Mouse (Mus musculus) lung, adult 2 months (tissue): ENCODE measurements around the gene Tlk2. TPM values are rescaled to one million over a fixed set of nuclear protein-coding genes. Genes with fewer than 3 reads are reported as not detected.

Experiments
- DNase-seq: peaks from one replicate; pipeline ENCODE4 v3.0.0; 2022
- H3K4me1 ChIP-seq: fragments of 200-500 bp; 2 replicates; pipeline ENCODE4 v1.6.1; 2011; ENCODE audit warnings: low read length; ENCODE audit not compliant: control insufficient read depth, insufficient read depth
- H3K4me3 ChIP-seq: fragments of 200-500 bp; replicated peaks from 2 replicates; pipeline ENCODE3; 2011; ENCODE audit warnings: low read depth, mild to moderate bottlenecking, control low read depth, low read length; ENCODE audit errors: extremely low read depth
- CTCF ChIP-seq: fragments of 200-500 bp; IDR thresholded peaks from 2 replicates; pipeline ENCODE4 v1.5.1; 2011; ENCODE audit warnings: mild to moderate bottlenecking, low read length, control low read depth; ENCODE audit not compliant: insufficient read depth
- POLR2A ChIP-seq: fragments of 200-500 bp; IDR thresholded peaks from 2 replicates; pipeline ENCODE4 v1.6.1; 2011; ENCODE audit warnings: low read depth, mild to moderate bottlenecking, control low read depth, low read length, borderline replicate concordance; ENCODE audit errors: extremely low read depth
- WGBS: fragments of 180-500 bp; shearing (Covaris S2); methylation state at CpG from one replicate; pipeline ENCODE4 v1.1.7; 2018; 5-methylcytosine and 5-hydroxymethylcytosine counted together
- polyA plus RNA-seq: library from polyadenylated mRNA; depleted of rRNA; stranded (reverse); fragments of >200 nt; gene quantifications from 2 replicates; pipeline ENCODE4 v1.2.3, GENCODE M21; 2012; rRNA removed

The Tlk2 gene
- polyA plus RNA-seq, 1 experiment, result 13.5 TPM

DNA sequence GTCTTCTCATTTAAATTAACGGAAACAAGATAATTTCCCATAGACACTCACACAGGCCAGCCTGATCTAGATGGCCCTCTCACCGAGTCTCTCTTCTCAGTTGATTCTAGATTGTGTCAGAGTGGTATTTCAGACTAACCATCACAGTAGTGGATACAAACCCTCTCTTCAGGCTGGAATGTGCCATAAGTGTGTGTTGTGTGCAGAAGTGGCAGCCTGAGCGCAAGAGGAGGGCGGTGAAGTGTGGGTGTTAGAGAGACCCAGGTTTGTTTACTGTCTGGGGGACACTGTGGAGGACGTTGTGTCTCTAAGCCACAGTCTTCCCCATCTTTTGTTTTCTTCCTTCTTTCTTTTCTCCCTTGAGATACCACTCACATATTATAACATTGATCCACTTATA, 144.9 kb downstream of the Tlk2 start:
- TF ChIP-seq POLR2A, result no peak
- TF ChIP-seq CTCF, result no peak
- WGBS, result 62% methylated on average over 5 of the region's 5 CpGs
- DNase-seq, result peak; percentile 34
- no peak overlapping the region for H3K4me3 ChIP-seq
- no peaks in the 10 kb centered on the region for H3K4me1 ChIP-seq

DNA sequence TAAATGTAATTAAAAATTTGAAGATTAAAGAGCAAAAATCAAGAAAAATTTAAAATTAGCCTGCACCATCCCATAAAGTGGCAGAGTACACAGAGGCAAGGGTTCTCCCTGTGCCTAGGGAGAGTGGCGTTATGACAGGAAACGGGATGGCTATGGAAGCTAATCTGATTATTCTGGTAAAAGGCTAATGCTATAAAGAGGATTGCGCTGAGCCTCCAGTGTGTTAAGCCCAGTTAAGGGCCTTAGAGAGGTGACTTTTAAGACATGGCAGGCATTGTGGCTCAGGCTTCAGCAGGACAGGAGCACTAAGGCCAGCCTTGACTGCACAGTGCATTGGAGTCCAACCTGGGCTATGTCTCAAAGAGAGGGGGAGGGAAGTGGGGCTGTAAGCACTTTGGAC, 148.5 kb downstream of the Tlk2 start:
- DNase-seq, result no peak
- no peak overlapping the region for H3K4me3 ChIP-seq
- no peaks in the 10 kb centered on the region for H3K4me1 ChIP-seq
- WGBS, result 87% methylated on average over 3 of the region's 3 CpGs
- no peak for TF ChIP-seq POLR2A
- TF ChIP-seq CTCF, result no peak

DNA sequence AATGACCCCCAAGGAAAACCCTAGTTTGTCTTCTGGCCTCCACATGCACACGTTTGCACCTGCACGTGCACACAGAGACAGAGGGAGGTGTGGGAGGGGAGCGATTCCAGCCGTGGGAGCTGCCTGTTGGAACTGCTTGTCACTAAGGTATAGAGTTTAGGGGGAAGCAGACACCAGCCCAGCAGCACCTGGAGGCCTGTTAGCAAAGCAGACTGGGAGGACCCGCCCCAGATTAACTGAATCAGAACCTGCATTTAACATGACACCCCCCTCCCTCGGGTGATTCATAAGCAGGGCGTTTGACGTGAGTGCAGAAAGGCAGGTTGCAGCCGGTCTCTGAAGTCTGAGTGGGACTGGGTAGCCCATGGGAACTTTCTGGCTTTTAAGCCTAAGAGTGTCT, 151.4 kb downstream of the Tlk2 start:
- TF ChIP-seq CTCF (no peak), POLR2A (no peak)
- DNase-seq, result no peak
- H3K4me3 ChIP-seq, result no peak overlapping the region
- no peaks in the 10 kb centered on the region for H3K4me1 ChIP-seq
- 62% methylated on average over 9 of the region's 9 CpGs for WGBS

DNA sequence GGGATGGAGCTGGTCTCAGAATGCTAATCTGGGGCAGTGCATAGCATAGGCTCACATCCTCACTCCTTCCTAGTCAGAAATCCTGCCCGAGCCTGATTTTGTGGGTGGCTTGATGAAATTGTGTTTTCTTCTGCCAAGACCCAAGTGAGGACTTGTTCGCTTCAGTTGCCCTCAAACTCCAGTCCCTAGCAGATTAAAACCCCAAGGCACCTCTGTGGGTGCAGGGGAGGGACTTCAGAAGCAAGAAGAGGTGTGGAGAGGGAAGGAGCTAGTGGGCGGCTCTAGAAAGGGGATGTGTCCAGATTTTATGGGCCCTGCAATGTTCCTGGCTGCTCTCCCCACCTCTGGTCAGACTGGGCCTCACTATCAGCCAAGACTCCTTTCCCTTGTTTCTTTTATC, 152.5 kb downstream of the Tlk2 start:
- H3K4me3 ChIP-seq, result no peak overlapping the region
- TF ChIP-seq CTCF (no peak), POLR2A (no peak)
- WGBS, result 71% methylated on average over 3 of the region's 3 CpGs
- no peaks in the 10 kb centered on the region for H3K4me1 ChIP-seq
- no peak for DNase-seq

DNA sequence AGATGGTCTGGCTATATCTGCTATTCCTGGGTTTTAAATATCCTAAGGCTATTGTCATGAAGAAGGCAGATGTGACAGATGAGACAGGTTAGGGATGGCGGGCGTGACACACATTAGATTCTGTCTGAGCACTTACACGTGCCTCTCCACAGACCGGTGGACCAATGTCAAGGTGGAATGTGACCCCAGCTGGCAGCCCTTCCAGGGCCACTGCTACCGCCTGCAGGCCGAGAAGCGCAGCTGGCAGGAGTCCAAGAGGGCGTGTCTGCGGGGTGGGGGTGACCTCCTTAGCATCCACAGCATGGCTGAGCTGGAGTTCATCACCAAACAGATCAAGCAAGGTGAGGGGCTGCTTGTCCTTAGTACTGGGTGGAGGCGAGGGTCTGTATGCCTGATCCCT, 153.1 kb downstream of the Tlk2 start:
- DNase-seq, result peak; percentile 54
- H3K4me3 ChIP-seq, result no peak overlapping the region
- H3K4me1 ChIP-seq, result no peaks in the 10 kb centered on the region
- TF ChIP-seq CTCF (no peak), POLR2A (no peak)
- WGBS, result 37% methylated on average over 10 of the region's 10 CpGs

DNA sequence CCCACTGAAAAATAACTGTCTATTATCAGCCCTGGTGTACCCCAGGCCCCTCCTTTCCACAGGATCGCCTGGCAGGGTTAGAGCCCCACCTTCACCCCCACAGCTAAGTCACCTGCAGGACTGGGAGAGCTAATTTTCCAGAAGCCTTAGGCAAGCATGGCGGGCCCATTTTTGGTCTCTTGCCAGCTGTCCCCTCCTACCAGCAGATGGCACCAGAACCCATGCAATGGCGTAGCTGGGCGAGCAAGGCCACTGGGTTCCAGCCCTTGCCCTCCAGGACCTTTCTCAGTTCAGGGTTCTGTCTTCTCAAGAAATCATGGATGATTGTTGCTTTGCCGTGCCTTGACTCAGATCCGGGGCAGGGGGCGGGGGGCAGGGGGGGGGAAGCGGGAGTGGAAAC, 153.9 kb downstream of the Tlk2 start:
- peak; percentile 70 for DNase-seq
- no peak overlapping the region for H3K4me3 ChIP-seq
- TF ChIP-seq CTCF (peak; percentile 66), POLR2A (no peak)
- H3K4me1 ChIP-seq, result no peaks in the 10 kb centered on the region
- 63% methylated on average over 8 of the region's 8 CpGs for WGBS

Other genes starting within 250 kb of the Tlk2 start
- not detected in 2 replicates for gene Efcab3, start 115.2 kb upstream of the Tlk2 start, polyA plus RNA-seq
- 8.9 and 10.0 TPM in 2 replicates for gene Mettl2, start 52.4 kb upstream of the Tlk2 start, polyA plus RNA-seq
- gene Gm10842, start 31.9 kb upstream of the Tlk2 start, polyA plus RNA-seq, result not detected in 2 replicates
- 77.0 and 91.8 TPM in 2 replicates for gene Mrc2, start 113.8 kb downstream of the Tlk2 start, polyA plus RNA-seq